Mouse (Mus musculus) hindbrain, embryonic 12.5 days (tissue): ENCODE data around the gene Pex1. TPM values are rescaled to one million over a fixed set of nuclear protein-coding genes. Genes with fewer than 3 reads are reported as not detected.
"Not testable (repeated sequence)": the region's sequence is repeated elsewhere in the genome, so short reads cannot be mapped to it uniquely, and the experiment has no call there.

Experiments used
- ATAC-seq: fragments of 200-750 bp; cut with Nextera tagmentation; 2 replicates; pipeline ENCODE4 v1.8.0; 2017; ENCODE audit warnings: moderate TSS enrichment; ENCODE audit not compliant: low FRiP score
- H3K27ac ChIP-seq: fragments of 300-500 bp; sonication (generic); 2 replicates; pipeline ENCODE4 v1.5.1; 2016; ENCODE audit warnings: mild to moderate bottlenecking
- H3K27me3 ChIP-seq: fragments of 300-500 bp; sonication (generic); 2 replicates; pipeline ENCODE4 v1.6.1; 2016; ENCODE audit warnings: mild to moderate bottlenecking
- H3K36me3 ChIP-seq: fragments of 300-500 bp; sonication (generic); 2 replicates; pipeline ENCODE4 v1.6.1; 2016; ENCODE audit warnings: mild to moderate bottlenecking
- H3K4me1 ChIP-seq: fragments of 300-500 bp; sonication (generic); 2 replicates; pipeline ENCODE4 v1.6.1; 2016
- H3K4me2 ChIP-seq: fragments of 300-500 bp; sonication (generic); replicated peaks from 2 replicates; pipeline ENCODE4 v1.6.1; 2016; ENCODE audit warnings: mild to moderate bottlenecking
- H3K4me3 ChIP-seq: fragments of 300-500 bp; sonication (generic); 2 replicates; pipeline ENCODE4 v1.5.1; 2016; ENCODE audit warnings: mild to moderate bottlenecking
- H3K9ac ChIP-seq: fragments of 300-500 bp; sonication (generic); 2 replicates; pipeline ENCODE4 v1.6.1; 2016; ENCODE audit warnings: mild to moderate bottlenecking, moderate library complexity
- H3K9me3 ChIP-seq: fragments of 300-500 bp; sonication (generic); replicated peaks from 2 replicates; pipeline ENCODE4 v1.6.1; 2016; ENCODE audit warnings: mild to moderate bottlenecking
- WGBS: fragments of 180-500 bp; shearing (Covaris S2); methylation state at CpG from one replicate; pipeline ENCODE4 v1.1.7; 2016; 5-methylcytosine and 5-hydroxymethylcytosine counted together
- polyA plus RNA-seq: library from polyadenylated mRNA; unstranded; fragments of >200 nt; fragmentation: Nextera tagmentation; extraction: Ambion mirVana; gene quantifications from 2 replicates; pipeline ENCODE4 v1.2.1, GENCODE M21; 2016

Gene Pex1
- polyA plus RNA-seq, 1 experiment from 2014 or later = 23.3 TPM

- H3K9ac ChIP-seq = peak overlapping the region; percentile 88
- under 1% methylated on average over 59 of the region's 60 CpGs for WGBS
- H3K27me3 ChIP-seq = no peaks in the 10 kb centered on the region
- H3K27ac ChIP-seq = peak overlapping the region; percentile 93
- H3K4me2 ChIP-seq = peak overlapping the region; percentile 54
- H3K36me3 ChIP-seq = peaks cover 15% of the 10 kb centered on the region
- ATAC-seq = peak; percentile 83
- H3K9me3 ChIP-seq = no peaks in the 10 kb centered on the region
- H3K4me3 ChIP-seq = peak overlapping the region; percentile 97
- H3K4me1 ChIP-seq = peaks cover 3% of the 10 kb centered on the region
These were observed 51.3 kb downstream of the Pex1 start for GRCm38 (mm10) chr5:3646991-3647707.

GRCm38 (mm10) chr5:3647708-3648121 is 51.8 kb downstream of the Pex1 start:
- ATAC-seq = peak; percentile 97
- H3K4me1 ChIP-seq = peaks cover 3% of the 10 kb centered on the region
- peak overlapping the region; percentile 93 for H3K27ac ChIP-seq
- H3K4me2 ChIP-seq = peak overlapping the region; percentile 54
- no peaks in the 10 kb centered on the region for H3K27me3 ChIP-seq
- peak overlapping the region; percentile 97 for H3K4me3 ChIP-seq
- peak overlapping the region; percentile 88 for H3K9ac ChIP-seq
- H3K9me3 ChIP-seq = no peaks in the 10 kb centered on the region
- H3K36me3 ChIP-seq = peaks cover 15% of the 10 kb centered on the region
- WGBS = under 1% methylated on average over 42 of the region's 46 CpGs

GRCm38 (mm10) chr5:3648206-3648848 is 52.5 kb downstream of the Pex1 start:
- Histone ChIP-seq H3K9me3 (no peaks in the 10 kb centered on the region), H3K4me1 (peaks cover 3% of the 10 kb centered on the region), H3K36me3 (peaks cover 11% of the 10 kb centered on the region), H3K9ac (no peak overlapping the region), H3K27me3 (no peaks in the 10 kb centered on the region), H3K27ac (no peak overlapping the region), H3K4me2 (peak overlapping the region; percentile 54), H3K4me3 (peak overlapping the region; percentile 97)
- peak; percentile 35 for ATAC-seq
- 54% methylated on average over 4 of the region's 4 CpGs for WGBS

DNA sequence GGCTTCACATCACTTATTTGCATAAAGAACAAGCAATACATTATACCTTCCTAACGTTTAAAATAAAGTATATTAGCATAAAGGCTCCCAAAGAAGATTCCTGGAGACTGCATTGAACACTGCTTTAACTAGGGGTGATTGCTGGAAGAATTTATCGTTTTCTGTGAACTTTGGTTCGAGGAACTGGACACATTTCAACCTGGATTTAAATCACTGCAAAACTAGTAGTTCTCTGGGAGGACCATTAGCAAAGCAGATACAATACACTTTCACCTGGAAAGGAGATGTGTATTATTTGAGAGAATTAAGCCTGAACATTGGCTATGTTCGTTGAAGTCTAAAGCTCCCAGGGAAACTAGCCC is 53.0 kb downstream of the Pex1 start:
- H3K4me2 ChIP-seq = no peak overlapping the region
- H3K27ac ChIP-seq = no peak overlapping the region
- no peak overlapping the region for H3K4me3 ChIP-seq
- no peak for ATAC-seq
- no peaks in the 10 kb centered on the region for H3K9me3 ChIP-seq
- WGBS = 68% methylated on average over 4 of the region's 4 CpGs
- no peaks in the 10 kb centered on the region for H3K27me3 ChIP-seq
- H3K9ac ChIP-seq = no peak overlapping the region
- peaks cover 9% of the 10 kb centered on the region; the same call in 1 of the 2 replicates for H3K36me3 ChIP-seq
- H3K4me1 ChIP-seq = peaks cover 3% of the 10 kb centered on the region

GRCm38 (mm10) chr5:3650881-3651280 is 55.0 kb downstream of the Pex1 start, which contains the start of gene Tmbim7:
Gene Tmbim7 (plus strand): TSS chr5:3651181.
- Histone ChIP-seq H3K27ac (no peak within 1 kb of the TSS), H3K36me3 (no peaks in the 10 kb centered on the region), H3K4me1 (peaks cover 3% of the 10 kb centered on the region), H3K4me3 (no peak within 1 kb of the TSS), H3K4me2 (no peak within 1 kb of the TSS), H3K9me3 (no peaks in the 10 kb centered on the region), H3K9ac (no peak within 1 kb of the TSS), H3K27me3 (no peaks in the 10 kb centered on the region)
- WGBS = 83% methylated on average over 6 of the region's 6 CpGs
- no peak for ATAC-seq

DNA sequence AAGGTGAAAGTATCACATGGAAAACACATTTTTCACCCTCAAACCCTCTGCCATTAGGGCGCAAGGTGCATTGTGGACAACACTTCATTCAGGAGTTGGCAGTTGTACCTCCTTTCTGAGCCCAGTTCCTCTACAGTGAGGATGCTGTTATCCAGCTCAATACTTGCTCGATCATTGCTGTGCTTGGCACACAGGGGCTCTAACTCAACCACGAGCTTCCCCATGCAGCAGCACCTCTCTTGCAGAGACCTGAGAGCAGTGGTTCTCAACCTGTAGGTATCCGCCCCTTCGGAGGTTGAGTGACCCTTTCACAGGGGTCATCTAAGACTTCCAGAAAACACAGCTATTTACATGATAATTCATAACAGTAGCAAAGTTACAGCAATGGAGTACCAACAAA is 55.8 kb downstream of the Pex1 start:
- no peaks in the 10 kb centered on the region for H3K36me3 ChIP-seq
- no peak for ATAC-seq
- no peaks in the 10 kb centered on the region for H3K27me3 ChIP-seq
- H3K4me1 ChIP-seq = peaks cover under 1% of the 10 kb centered on the region
- H3K9ac ChIP-seq = no peak overlapping the region
- no peak overlapping the region for H3K4me3 ChIP-seq
- no peak overlapping the region for H3K27ac ChIP-seq
- 87% methylated on average over 5 of the region's 5 CpGs for WGBS
- no peak overlapping the region for H3K4me2 ChIP-seq
- H3K9me3 ChIP-seq = no peaks in the 10 kb centered on the region

DNA sequence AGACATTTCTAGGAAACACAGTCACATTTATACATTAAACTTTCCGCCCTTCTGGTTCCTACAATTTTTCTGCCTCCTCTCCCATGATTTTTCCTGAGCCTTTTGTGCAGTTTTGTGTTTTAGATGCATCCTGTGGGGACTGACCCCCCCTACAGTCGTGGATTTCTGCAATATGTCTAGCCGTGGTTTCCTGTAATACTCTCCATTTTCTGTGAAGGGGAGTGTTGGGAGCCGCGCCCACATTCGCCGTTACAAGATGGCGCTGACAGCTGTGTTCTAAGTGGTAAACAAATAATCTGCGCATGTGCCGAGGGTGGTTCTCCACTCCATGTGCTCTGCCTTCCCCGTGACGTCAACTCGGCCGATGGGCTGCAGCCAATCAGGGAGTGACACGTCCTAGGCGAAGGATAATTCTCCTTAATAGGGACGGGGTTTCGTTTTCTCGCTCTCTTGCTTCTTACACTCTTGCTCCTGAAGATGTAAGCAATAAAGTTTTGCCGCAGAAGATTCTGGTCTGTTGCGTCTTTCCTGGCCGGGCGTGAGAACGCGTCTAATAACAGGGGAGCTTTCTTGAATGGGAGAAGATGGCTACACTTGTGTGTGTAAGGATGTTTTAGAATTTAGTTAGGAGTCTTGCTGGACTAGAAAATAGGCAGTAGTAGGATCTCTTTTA is 57.2 kb downstream of the Pex1 start:
- H3K4me3 ChIP-seq, H3K9ac ChIP-seq, H3K9me3 ChIP-seq, H3K27ac ChIP-seq, H3K4me2 ChIP-seq, H3K4me1 ChIP-seq, H3K27me3 ChIP-seq, ATAC-seq, H3K36me3 ChIP-seq: not testable (repeated sequence)
- WGBS = 93% methylated on average over 17 of the region's 25 CpGs

DNA sequence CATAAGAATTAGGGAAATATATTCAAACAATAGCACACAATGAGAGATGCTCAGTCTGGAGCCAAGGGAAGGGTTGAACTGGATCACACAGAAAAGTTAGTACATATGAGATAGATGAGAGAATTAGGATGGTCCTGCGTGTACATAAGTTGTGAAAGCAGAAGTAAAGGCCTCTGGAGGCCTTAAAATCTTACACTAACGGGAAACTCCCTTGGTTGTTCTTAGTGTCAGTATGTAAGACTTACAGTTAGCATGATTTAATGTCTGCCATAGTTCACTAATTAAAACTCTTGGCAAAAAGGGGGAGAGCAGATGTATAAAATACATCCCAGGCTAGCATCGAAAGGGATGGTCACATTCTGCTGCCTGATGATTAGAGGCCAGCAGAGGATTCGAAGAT is 57.9 kb downstream of the Pex1 start:
- H3K9ac ChIP-seq = no peak overlapping the region
- H3K4me2 ChIP-seq = no peak overlapping the region
- no peaks in the 10 kb centered on the region for H3K36me3 ChIP-seq
- no peak overlapping the region for H3K4me3 ChIP-seq
- H3K27me3 ChIP-seq = no peaks in the 10 kb centered on the region
- no peak overlapping the region for H3K27ac ChIP-seq
- H3K4me1 ChIP-seq = no peaks in the 10 kb centered on the region
- ATAC-seq = no peak
- H3K9me3 ChIP-seq = no peaks in the 10 kb centered on the region
- WGBS = 95% methylated on average over 4 of the region's 4 CpGs

- no peaks in the 10 kb centered on the region for H3K27me3 ChIP-seq
- H3K36me3 ChIP-seq = no peaks in the 10 kb centered on the region
- WGBS = 85% methylated on average over 5 of the region's 5 CpGs
- H3K4me2 ChIP-seq = no peak within 1 kb of the TSS
- H3K27ac ChIP-seq = no peak within 1 kb of the TSS
- no peak within 1 kb of the TSS for H3K9ac ChIP-seq
- H3K4me3 ChIP-seq = no peak within 1 kb of the TSS
- no peaks in the 10 kb centered on the region for H3K9me3 ChIP-seq
- no peak for ATAC-seq
- H3K4me1 ChIP-seq = no peaks in the 10 kb centered on the region
These were observed 61.2 kb downstream of the Pex1 start, which contains the start of gene Gatad1 for GRCm38 (mm10) chr5:3657085-3657484. Gene Gatad1 (minus strand): TSS chr5:3657185.

DNA sequence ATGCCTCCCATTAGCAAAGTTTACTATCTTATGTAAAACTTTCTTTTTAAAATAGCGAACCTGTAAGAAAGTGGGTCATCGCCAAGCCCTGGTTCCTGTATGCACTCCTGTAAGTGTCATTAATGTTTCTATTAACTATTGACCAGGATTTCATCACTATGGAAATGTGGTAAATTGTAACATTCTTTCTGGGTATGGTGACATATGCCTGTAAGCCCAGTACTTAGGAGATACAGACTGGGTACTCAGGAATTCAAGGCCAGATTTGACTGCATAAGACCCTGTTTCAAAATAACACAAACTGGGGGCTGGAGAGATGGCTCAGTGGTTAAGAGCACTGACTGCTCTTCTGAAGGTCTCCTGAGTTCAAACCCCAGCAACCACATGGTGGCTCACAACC is 69.4 kb downstream of the Pex1 start:
- Histone ChIP-seq H3K4me3 (no peak overlapping the region), H3K27ac (no peak overlapping the region), H3K4me2 (no peak overlapping the region), H3K4me1 (no peaks in the 10 kb centered on the region), H3K27me3 (no peaks in the 10 kb centered on the region), H3K9me3 (no peaks in the 10 kb centered on the region), H3K36me3 (no peaks in the 10 kb centered on the region), H3K9ac (no peak overlapping the region)
- 94% methylated on average over 2 of the region's 2 CpGs for WGBS
- no peak for ATAC-seq

- H3K4me1 ChIP-seq = no peaks in the 10 kb centered on the region
- H3K9me3 ChIP-seq = no peaks in the 10 kb centered on the region
- 81% methylated on average over 12 of the region's 12 CpGs for WGBS
- no peak for ATAC-seq
- H3K4me3 ChIP-seq = no peak overlapping the region
- H3K27ac ChIP-seq = no peak overlapping the region
- no peaks in the 10 kb centered on the region for H3K27me3 ChIP-seq
- H3K9ac ChIP-seq = no peak overlapping the region
- H3K36me3 ChIP-seq = no peaks in the 10 kb centered on the region
- H3K4me2 ChIP-seq = no peak overlapping the region
These were observed 70.7 kb downstream of the Pex1 start for GRCm38 (mm10) chr5:3666585-3666984.

DNA sequence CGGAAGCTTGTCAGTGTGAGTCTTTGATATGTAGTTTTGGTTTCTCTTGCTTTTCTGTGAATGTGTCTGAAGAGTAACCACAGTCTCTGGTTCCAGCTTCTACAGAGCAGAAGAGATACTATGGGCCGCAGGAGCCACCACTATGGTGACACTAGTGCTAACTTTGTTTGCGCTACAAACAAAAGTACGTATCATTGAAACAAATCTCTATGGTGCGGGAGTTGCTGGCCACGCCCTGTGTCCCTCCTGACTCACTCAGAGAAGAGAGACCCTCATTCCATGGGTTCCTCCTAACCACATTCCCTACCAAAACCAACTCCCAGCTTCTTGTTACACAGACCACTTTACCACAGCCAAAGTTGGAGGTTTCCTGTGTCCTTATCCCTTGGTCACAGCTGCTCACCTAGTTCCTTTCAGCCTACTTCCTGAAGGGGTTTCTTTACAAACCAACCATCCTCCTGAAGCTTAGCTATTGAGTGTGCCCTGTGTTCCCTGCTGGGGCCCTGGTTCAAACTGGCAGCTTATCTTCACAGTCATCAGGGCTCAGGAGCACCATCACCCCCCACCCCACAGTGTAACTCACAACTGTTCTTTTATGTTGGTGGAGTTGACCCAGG is 74.2 kb downstream of the Pex1 start:
- ATAC-seq = no peak
- Histone ChIP-seq H3K4me2 (no peak overlapping the region), H3K9me3 (no peaks in the 10 kb centered on the region), H3K9ac (no peak overlapping the region), H3K27me3 (no peaks in the 10 kb centered on the region), H3K4me3 (no peak overlapping the region), H3K4me1 (no peaks in the 10 kb centered on the region), H3K36me3 (no peaks in the 10 kb centered on the region), H3K27ac (no peak overlapping the region)
- WGBS = 92% methylated on average over 6 of the region's 6 CpGs
